Mouse (Mus musculus) heart, postnatal 0 days (tissue): Measurements from ENCODE around the gene Lrrc28. TPM values are rescaled to one million over a fixed set of nuclear protein-coding genes. Genes with fewer than 3 reads are reported as not detected.

Experiments used
- ATAC-seq: fragments of 200-750 bp; cut with Nextera tagmentation; 2 replicates; pipeline ENCODE4 v1.8.0; 2017; ENCODE audit warnings: low read depth, moderate number of reproducible peaks, moderate library complexity; ENCODE audit not compliant: insufficient read depth
- DNase-seq: peaks from one replicate; pipeline ENCODE4 v3.0.0-alpha.2; 2016; ENCODE audit warnings: low spot score
- H3K27ac ChIP-seq: fragments of 300-500 bp; sonication (generic); 2 replicates; pipeline ENCODE4 v1.5.1; 2014; ENCODE audit warnings: low read depth, mild to moderate bottlenecking
- H3K27me3 ChIP-seq: fragments of 300-500 bp; sonication (generic); 2 replicates; pipeline ENCODE4 v1.6.1; 2014; ENCODE audit warnings: low read length, mixed read lengths; ENCODE audit not compliant: control insufficient read depth, insufficient read depth
- H3K36me3 ChIP-seq: fragments of 300-500 bp; sonication (generic); replicated peaks from 2 replicates; pipeline ENCODE4 v1.6.1; 2014; ENCODE audit warnings: low read length, mixed read lengths; ENCODE audit not compliant: control insufficient read depth, insufficient read depth
- H3K4me1 ChIP-seq: fragments of 300-500 bp; sonication (generic); 2 replicates; pipeline ENCODE4 v1.6.1; 2014; ENCODE audit warnings: antibody characterized with exemption; ENCODE audit not compliant: control insufficient read depth, insufficient read depth
- H3K4me2 ChIP-seq: fragments of 300-500 bp; sonication (generic); 2 replicates; pipeline ENCODE4 v1.6.1; 2014; ENCODE audit warnings: low read depth, mild to moderate bottlenecking, low read length, moderate library complexity
- H3K4me3 ChIP-seq: fragments of 300-500 bp; sonication (generic); 2 replicates; pipeline ENCODE4 v1.5.1; 2014; ENCODE audit warnings: low read depth, low read length
- H3K9ac ChIP-seq: fragments of 300-500 bp; sonication (generic); replicated peaks from 2 replicates; pipeline ENCODE4 v1.6.1; 2014; ENCODE audit warnings: low read depth, low read length, mixed read lengths
- H3K9me3 ChIP-seq: fragments of 300-500 bp; sonication (generic); replicated peaks from 2 replicates; pipeline ENCODE4 v1.6.1; 2016; ENCODE audit warnings: low read length; ENCODE audit not compliant: control insufficient read depth
- CTCF ChIP-seq: IDR thresholded peaks from 2 replicates; pipeline ENCODE4 v1.5.1; 2016; ENCODE audit warnings: antibody characterized with exemption, control low read depth, low read depth
- EP300 ChIP-seq: IDR thresholded peaks from 2 replicates; pipeline ENCODE4 v1.6.1; 2016; ENCODE audit warnings: antibody characterized with exemption, low read depth
- WGBS: fragments of 180-500 bp; shearing (Covaris S2); extraction: QIAGEN DNeasy Blood & Tissue Kit; methylation state at CpG from one replicate; pipeline ENCODE4 v1.1.7; 2014; 5-methylcytosine and 5-hydroxymethylcytosine counted together
- polyA plus RNA-seq: library from polyadenylated mRNA; unstranded; fragments of >200 nt; fragmentation: Nextera tagmentation; extraction: Ambion mirVana; gene quantifications from 2 replicates; pipeline ENCODE4 v1.2.1, GENCODE M21; 2015
- total RNA-seq: library from RNA; depleted of rRNA; stranded (reverse); fragments of >200 nt; gene quantifications from 2 replicates; pipeline ENCODE4 v1.2.3, GENCODE M21; 2014; ENCODE audit warnings: low replicate concordance

The Lrrc28 gene
- total and polyA plus RNA-seq, 2 experiments from 2014 or later, result 14.3 to 71.6 TPM

GRCm38 (mm10) chr7:67596961-67597360, 48.1 kb downstream of the Lrrc28 start:
- Histone ChIP-seq H3K4me3 (no peak overlapping the region), H3K9ac (no peak overlapping the region), H3K27me3 (no peaks in the 10 kb centered on the region), H3K4me1 (peaks cover 3% of the 10 kb centered on the region; the same call in 1 of the 2 replicates), H3K9me3 (no peaks in the 10 kb centered on the region), H3K27ac (no peak overlapping the region), H3K4me2 (no peak overlapping the region), H3K36me3 (no peaks in the 10 kb centered on the region)
- ATAC-seq (no peak), DNase-seq (no peak)
- TF ChIP-seq EP300 (no peak), CTCF (no peak)
- WGBS, result 62% methylated on average over 1 of the region's 1 CpGs

GRCm38 (mm10) chr7:67596322-67596721, 48.7 kb downstream of the Lrrc28 start:
- Histone ChIP-seq H3K36me3 (no peaks in the 10 kb centered on the region), H3K9me3 (no peaks in the 10 kb centered on the region), H3K4me1 (peaks cover 3% of the 10 kb centered on the region; the same call in 1 of the 2 replicates), H3K4me2 (no peak overlapping the region), H3K4me3 (no peak overlapping the region), H3K9ac (no peak overlapping the region), H3K27ac (no peak overlapping the region), H3K27me3 (no peaks in the 10 kb centered on the region)
- TF ChIP-seq CTCF, result no peak
- no peak for TF ChIP-seq EP300
- DNase-seq (no peak), ATAC-seq (no peak)
- WGBS, result 100% methylated on average over 1 of the region's 1 CpGs

- H3K4me1 ChIP-seq, result peaks cover 3% of the 10 kb centered on the region; the same call in 1 of the 2 replicates
- TF ChIP-seq CTCF, result no peak
- no peak for TF ChIP-seq EP300
- H3K9me3 ChIP-seq, result no peaks in the 10 kb centered on the region
- no peak overlapping the region for H3K27ac ChIP-seq
- no peak overlapping the region for H3K9ac ChIP-seq
- WGBS, result 75% methylated on average over 6 of the region's 6 CpGs
- H3K4me3 ChIP-seq, result no peak overlapping the region
- DNase-seq, result no peak
- ATAC-seq, result no peak
- H3K36me3 ChIP-seq, result no peaks in the 10 kb centered on the region
- H3K4me2 ChIP-seq, result no peak overlapping the region
- no peaks in the 10 kb centered on the region for H3K27me3 ChIP-seq
Observed at GRCm38 (mm10) chr7:67593902-67594301, 51.2 kb downstream of the Lrrc28 start.

- no peaks in the 10 kb centered on the region for H3K36me3 ChIP-seq
- WGBS, result 92% methylated on average over 6 of the region's 6 CpGs
- DNase-seq, result no peak
- H3K4me1 ChIP-seq, result peaks cover 3% of the 10 kb centered on the region; the same call in 1 of the 2 replicates
- no peak overlapping the region for H3K4me3 ChIP-seq
- no peaks in the 10 kb centered on the region for H3K27me3 ChIP-seq
- no peak overlapping the region for H3K9ac ChIP-seq
- no peak overlapping the region for H3K4me2 ChIP-seq
- TF ChIP-seq CTCF (no peak), EP300 (no peak)
- no peak for ATAC-seq
- H3K27ac ChIP-seq, result no peak overlapping the region
- no peaks in the 10 kb centered on the region for H3K9me3 ChIP-seq
Observed at GRCm38 (mm10) chr7:67592670-67593069, 52.4 kb downstream of the Lrrc28 start.

GRCm38 (mm10) chr7:67588743-67589142, 56.3 kb downstream of the Lrrc28 start:
- H3K4me3 ChIP-seq, result no peak overlapping the region
- H3K36me3 ChIP-seq, result no peaks in the 10 kb centered on the region
- H3K27ac ChIP-seq, result no peak overlapping the region
- H3K27me3 ChIP-seq, result no peaks in the 10 kb centered on the region
- no peaks in the 10 kb centered on the region for H3K9me3 ChIP-seq
- ATAC-seq (no peak), DNase-seq (no peak)
- TF ChIP-seq CTCF, result no peak
- no peak for TF ChIP-seq EP300
- no peak overlapping the region for H3K9ac ChIP-seq
- H3K4me1 ChIP-seq, result peaks cover 4% of the 10 kb centered on the region; the same call in 1 of the 2 replicates
- WGBS, result 68% methylated on average over 6 of the region's 6 CpGs
- no peak overlapping the region for H3K4me2 ChIP-seq

- Histone ChIP-seq H3K27ac (no peak overlapping the region), H3K27me3 (no peaks in the 10 kb centered on the region), H3K4me2 (no peak overlapping the region), H3K4me3 (no peak overlapping the region), H3K36me3 (no peaks in the 10 kb centered on the region), H3K9me3 (no peaks in the 10 kb centered on the region), H3K4me1 (peaks cover 11% of the 10 kb centered on the region), H3K9ac (no peak overlapping the region)
- 71% methylated on average over 5 of the region's 5 CpGs for WGBS
- no peak for TF ChIP-seq CTCF
- TF ChIP-seq EP300, result no peak
- no peak for ATAC-seq
- DNase-seq, result no peak
Observed at GRCm38 (mm10) chr7:67586479-67586878, 58.6 kb downstream of the Lrrc28 start.
